Mouse (Mus musculus) megakaryocyte, embryonic 14.5 days (primary cell): ENCODE results near the gene Gfer.

Experiments used
- FLI1 ChIP-seq: IDR thresholded peaks from 2 replicates; pipeline ENCODE4 v1.6.1; 2012; ENCODE audit warnings: low read length, inconsistent platforms, mixed read lengths
- GATA1 ChIP-seq: IDR thresholded peaks from 3 replicates; pipeline ENCODE4 v1.6.1; 2012; ENCODE audit warnings: mixed read lengths, low read length, inconsistent platforms, borderline replicate concordance

DNA sequence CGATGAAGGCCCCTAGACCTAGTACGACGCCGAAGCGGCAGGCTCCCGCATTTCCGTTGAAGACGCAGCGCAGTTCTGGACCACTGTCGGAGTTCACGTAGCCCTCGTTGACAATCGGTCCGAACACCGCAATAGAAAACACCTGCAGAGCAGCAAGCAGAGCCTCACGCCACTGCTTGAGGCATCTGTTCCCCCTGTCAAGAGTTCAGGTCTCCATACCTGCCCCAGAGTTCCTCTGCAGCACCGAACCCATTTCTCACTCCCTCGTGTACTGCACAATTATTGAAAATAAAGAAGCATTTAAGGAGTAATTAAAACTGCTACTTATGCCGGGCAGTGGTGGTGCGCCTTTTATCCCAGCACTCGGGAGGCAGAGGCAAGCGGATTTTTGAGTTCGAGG lies 8.4 kb downstream of the Gfer start:
- TF ChIP-seq GATA1 (no peak), FLI1 (no peak)
